Mouse (Mus musculus) lung, postnatal 0 days (tissue): Measurements from ENCODE around the gene Lbr. TPM values are rescaled to one million over a fixed set of nuclear protein-coding genes. Genes with fewer than 3 reads are reported as not detected.

Experiments
- ATAC-seq: fragments of 200-750 bp; cut with Nextera tagmentation; 2 replicates; pipeline ENCODE4 v1.8.0; 2017; ENCODE audit warnings: moderate library complexity
- DNase-seq: peaks from one replicate; pipeline ENCODE4 v3.0.0-alpha.2; 2016; ENCODE audit warnings: low spot score
- H3K27ac ChIP-seq: fragments of 300-500 bp; sonication (generic); 2 replicates; pipeline ENCODE4 v1.5.1; 2014; ENCODE audit warnings: antibody characterized with exemption, mild to moderate bottlenecking, low read length, mixed read lengths
- H3K27me3 ChIP-seq: fragments of 300-500 bp; sonication (generic); replicated peaks from 2 replicates; pipeline ENCODE4 v1.6.1; 2014; ENCODE audit warnings: low read length, mixed read lengths; ENCODE audit not compliant: insufficient read depth
- H3K36me3 ChIP-seq: fragments of 300-500 bp; sonication (generic); 2 replicates; pipeline ENCODE4 v1.6.1; 2014; ENCODE audit warnings: low read length, mixed read lengths; ENCODE audit not compliant: insufficient read depth
- H3K4me1 ChIP-seq: fragments of 300-500 bp; sonication (generic); 2 replicates; pipeline ENCODE4 v1.6.1; 2014; ENCODE audit warnings: antibody characterized with exemption, low read depth, low read length, mixed read lengths; ENCODE audit not compliant: insufficient read depth
- H3K4me2 ChIP-seq: fragments of 300-500 bp; sonication (generic); replicated peaks from 2 replicates; pipeline ENCODE4 v1.6.1; 2014; ENCODE audit warnings: low read depth, mild to moderate bottlenecking, low read length, moderate library complexity, mixed read lengths
- H3K4me3 ChIP-seq: fragments of 300-500 bp; sonication (generic); 2 replicates; pipeline ENCODE4 v1.5.1; 2014; ENCODE audit warnings: low read depth, low read length
- H3K9ac ChIP-seq: fragments of 300-500 bp; sonication (generic); replicated peaks from 2 replicates; pipeline ENCODE4 v1.6.1; 2014; ENCODE audit warnings: low read depth, mild to moderate bottlenecking
- H3K9me3 ChIP-seq: fragments of 300-500 bp; sonication (generic); 2 replicates; pipeline ENCODE4 v1.6.1; 2016; ENCODE audit warnings: low read length, mixed read lengths
- CTCF ChIP-seq: IDR thresholded peaks from 2 replicates; pipeline ENCODE4 v1.5.1; 2016; ENCODE audit warnings: antibody characterized with exemption, mild to moderate bottlenecking
- EP300 ChIP-seq: IDR thresholded peaks from 2 replicates; pipeline ENCODE4 v1.6.1; 2016; ENCODE audit warnings: antibody characterized with exemption, mild to moderate bottlenecking, control low read depth
- WGBS: fragments of 180-500 bp; shearing (Covaris S2); extraction: QIAGEN DNeasy Blood & Tissue Kit; methylation state at CpG from one replicate; pipeline ENCODE4 v1.1.7; 2014; 5-methylcytosine and 5-hydroxymethylcytosine counted together
- polyA plus RNA-seq: library from polyadenylated mRNA; unstranded; fragments of >200 nt; fragmentation: Nextera tagmentation; extraction: Ambion mirVana; gene quantifications from 2 replicates; pipeline ENCODE4 v1.2.1, GENCODE M21; 2015

The Lbr gene
- polyA plus RNA-seq, 1 experiment from 2014 or later = 51.7 TPM

DNA sequence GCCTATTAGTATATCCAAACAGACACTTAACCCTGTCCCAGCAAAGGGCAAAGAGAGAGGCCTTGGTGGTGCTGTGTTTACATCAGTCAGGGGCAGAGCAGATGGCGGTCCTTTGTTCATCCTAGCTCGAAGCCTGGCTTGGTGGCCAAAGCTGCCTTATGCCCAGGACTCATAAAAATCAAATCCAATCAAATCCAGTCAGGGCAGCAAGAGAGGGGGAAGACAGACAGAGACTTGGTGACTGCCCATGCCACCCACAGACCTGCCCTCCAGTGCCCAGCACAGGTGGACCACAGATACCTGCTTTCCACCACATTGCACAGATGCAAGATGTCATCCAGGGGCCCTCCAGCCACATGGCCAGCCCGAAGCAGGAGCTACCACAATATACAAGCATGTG lies 33.8 kb upstream of the Lbr start:
- Histone ChIP-seq H3K27ac (no peak overlapping the region), H3K9me3 (no peaks in the 10 kb centered on the region), H3K4me1 (no peaks in the 10 kb centered on the region), H3K4me2 (no peak overlapping the region), H3K4me3 (no peak overlapping the region), H3K9ac (no peak overlapping the region), H3K27me3 (no peaks in the 10 kb centered on the region), H3K36me3 (no peaks in the 10 kb centered on the region)
- no peak for TF ChIP-seq CTCF
- no peak for TF ChIP-seq EP300
- no peak for ATAC-seq
- no peak for DNase-seq
- 62% methylated on average over 3 of the region's 3 CpGs for WGBS

DNA sequence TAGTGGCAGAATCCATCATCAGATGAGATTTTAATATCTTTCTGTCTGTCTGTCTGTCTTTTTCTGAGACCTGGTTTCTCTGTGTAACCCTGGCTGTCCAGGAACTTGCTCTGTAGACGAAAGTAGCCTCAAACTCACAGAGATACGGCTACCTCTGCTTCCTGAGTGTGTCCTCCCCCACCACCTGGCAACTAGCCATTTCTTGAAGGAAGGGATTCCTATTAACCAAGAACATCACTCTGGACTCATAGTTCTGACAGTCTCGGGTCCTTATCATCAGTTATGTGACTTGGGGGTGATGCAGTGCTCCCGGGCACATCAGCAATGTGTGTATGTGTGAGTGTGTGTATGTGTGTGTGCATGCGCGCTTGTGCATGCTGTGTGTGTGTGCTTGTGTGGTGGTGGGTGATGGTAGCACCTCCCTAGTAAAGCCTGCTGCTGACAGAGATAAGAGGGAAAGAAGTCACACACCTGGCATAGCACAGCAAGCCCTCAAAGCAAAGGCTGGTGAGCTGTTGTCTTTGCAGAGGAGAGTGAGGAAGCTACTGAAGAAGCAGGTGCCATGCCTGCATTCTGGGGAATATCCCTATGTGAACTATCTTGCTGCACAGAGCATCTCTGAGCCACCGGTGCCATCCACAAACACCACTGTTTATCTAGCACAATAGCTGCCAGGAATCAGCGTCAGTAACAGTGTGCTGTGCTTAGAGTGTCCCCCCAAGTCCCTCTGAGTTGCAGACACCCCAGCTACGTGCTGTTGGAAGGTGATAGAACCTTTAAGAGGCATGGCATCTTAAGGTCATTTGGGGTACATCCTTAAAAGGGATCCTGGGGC lies 30.5 kb upstream of the Lbr start:
- Histone ChIP-seq H3K27ac (no peak overlapping the region), H3K9ac (no peak overlapping the region), H3K4me2 (no peak overlapping the region), H3K27me3 (no peaks in the 10 kb centered on the region), H3K4me3 (no peak overlapping the region), H3K9me3 (no peaks in the 10 kb centered on the region), H3K36me3 (no peaks in the 10 kb centered on the region), H3K4me1 (no peaks in the 10 kb centered on the region)
- ATAC-seq = no peak
- WGBS = 55% methylated on average over 9 of the region's 9 CpGs
- no peak for DNase-seq
- no peak for TF ChIP-seq CTCF
- no peak for TF ChIP-seq EP300

DNA sequence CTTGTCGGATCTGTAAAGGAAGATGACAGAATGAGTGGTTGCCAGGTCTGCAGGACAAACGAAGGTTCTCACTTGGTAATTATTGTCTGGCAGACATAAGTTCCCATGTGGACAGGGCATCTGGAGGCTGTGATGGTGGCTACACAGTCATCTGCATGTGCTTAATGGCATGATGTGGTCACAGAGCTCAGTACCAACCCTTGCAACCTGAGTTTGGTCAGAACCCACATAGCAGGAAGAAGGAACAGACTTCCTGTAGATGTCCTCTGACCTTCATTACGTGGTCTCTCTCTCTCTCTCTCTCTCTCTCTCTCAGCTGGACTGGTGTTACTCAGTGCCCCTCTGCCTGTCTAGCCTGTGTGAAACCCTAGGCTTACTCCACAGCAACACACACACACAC lies 29.8 kb upstream of the Lbr start:
- Histone ChIP-seq H3K4me2 (no peak overlapping the region), H3K4me1 (no peaks in the 10 kb centered on the region), H3K9ac (no peak overlapping the region), H3K27me3 (no peaks in the 10 kb centered on the region), H3K9me3 (no peaks in the 10 kb centered on the region), H3K4me3 (no peak overlapping the region), H3K36me3 (no peaks in the 10 kb centered on the region), H3K27ac (no peak overlapping the region)
- DNase-seq = no peak
- no peak for TF ChIP-seq CTCF
- TF ChIP-seq EP300 = no peak
- 60% methylated on average over 3 of the region's 3 CpGs for WGBS
- ATAC-seq = no peak

DNA sequence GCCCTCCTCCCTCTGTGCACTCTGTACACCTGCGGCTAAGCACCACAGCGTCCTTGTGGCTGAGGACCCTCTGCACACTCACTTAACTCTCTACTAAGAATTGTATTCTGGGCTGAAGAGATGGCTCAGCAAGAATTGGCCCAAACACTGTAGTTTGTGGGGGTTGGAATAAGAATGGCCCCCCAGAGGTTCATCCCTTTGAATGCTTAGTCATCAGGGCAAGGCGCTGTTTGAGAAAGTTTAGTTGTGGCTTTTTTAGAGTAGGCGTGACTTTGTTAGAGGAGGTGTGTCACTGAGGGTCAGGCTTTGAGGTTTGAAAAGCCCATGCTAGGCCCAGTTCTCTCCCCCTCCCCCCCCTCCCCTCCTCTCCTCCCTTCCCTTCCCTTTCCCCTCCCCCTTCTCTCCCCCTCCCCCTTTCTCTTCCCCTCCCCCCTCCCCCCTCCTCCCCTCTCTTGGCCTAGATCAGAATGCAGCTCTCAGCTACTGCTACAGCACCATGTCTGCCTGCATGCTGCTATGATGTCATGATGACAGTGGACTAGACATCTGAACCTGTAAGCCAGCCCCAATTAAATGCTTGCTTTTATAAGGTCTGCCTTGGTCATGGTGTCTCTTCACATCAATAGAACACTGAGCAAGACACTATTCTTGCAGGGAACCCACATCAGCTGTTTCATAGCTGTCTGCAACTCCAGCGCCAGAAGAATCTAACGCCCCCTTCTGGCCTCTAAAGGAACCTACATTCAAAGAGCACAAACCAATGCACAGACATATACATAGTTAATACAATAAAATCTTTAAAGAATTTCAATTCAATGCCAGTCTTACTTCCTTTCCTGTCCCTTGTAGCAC lies 23.8 kb upstream of the Lbr start:
- TF ChIP-seq EP300 = no peak
- 0 out of 2 replicates have a peak, but pooled peaks have one; percentile 5 for TF ChIP-seq CTCF
- Histone ChIP-seq H3K4me1 (no peaks in the 10 kb centered on the region), H3K36me3 (no peaks in the 10 kb centered on the region), H3K27ac (no peak overlapping the region), H3K4me3 (no peak overlapping the region), H3K27me3 (no peaks in the 10 kb centered on the region), H3K4me2 (no peak overlapping the region), H3K9me3 (no peaks in the 10 kb centered on the region), H3K9ac (no peak overlapping the region)
- WGBS = 62% methylated on average over 6 of the region's 6 CpGs
- DNase-seq (no peak), ATAC-seq (peak; percentile 28; the same call in 1 of the 2 replicates)

DNA sequence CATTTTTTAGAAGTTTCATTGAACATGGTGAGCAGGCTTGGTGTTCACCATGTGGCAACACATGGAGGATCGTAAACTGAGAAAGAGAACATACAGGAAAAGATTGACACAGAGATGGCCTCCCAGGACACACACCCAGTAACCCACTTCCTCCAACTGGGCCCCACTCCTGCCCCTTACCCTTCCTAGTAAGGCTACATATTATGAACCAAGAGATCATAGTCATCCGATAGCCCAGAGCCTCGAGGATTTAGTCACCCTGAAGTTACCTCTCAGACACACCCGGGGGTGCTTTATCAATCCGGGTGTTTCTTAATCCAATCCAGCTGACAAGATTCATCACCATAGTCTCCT lies 23.0 kb upstream of the Lbr start:
- Histone ChIP-seq H3K4me2 (no peak overlapping the region), H3K27me3 (no peaks in the 10 kb centered on the region), H3K9me3 (no peaks in the 10 kb centered on the region), H3K4me3 (no peak overlapping the region), H3K27ac (no peak overlapping the region), H3K36me3 (no peaks in the 10 kb centered on the region), H3K4me1 (no peaks in the 10 kb centered on the region), H3K9ac (no peak overlapping the region)
- 70% methylated on average over 5 of the region's 5 CpGs for WGBS
- no peak for DNase-seq
- 0 out of 2 replicates have a peak, but pooled peaks have one; percentile 15 for ATAC-seq
- no peak for TF ChIP-seq EP300
- TF ChIP-seq CTCF = no peak

DNA sequence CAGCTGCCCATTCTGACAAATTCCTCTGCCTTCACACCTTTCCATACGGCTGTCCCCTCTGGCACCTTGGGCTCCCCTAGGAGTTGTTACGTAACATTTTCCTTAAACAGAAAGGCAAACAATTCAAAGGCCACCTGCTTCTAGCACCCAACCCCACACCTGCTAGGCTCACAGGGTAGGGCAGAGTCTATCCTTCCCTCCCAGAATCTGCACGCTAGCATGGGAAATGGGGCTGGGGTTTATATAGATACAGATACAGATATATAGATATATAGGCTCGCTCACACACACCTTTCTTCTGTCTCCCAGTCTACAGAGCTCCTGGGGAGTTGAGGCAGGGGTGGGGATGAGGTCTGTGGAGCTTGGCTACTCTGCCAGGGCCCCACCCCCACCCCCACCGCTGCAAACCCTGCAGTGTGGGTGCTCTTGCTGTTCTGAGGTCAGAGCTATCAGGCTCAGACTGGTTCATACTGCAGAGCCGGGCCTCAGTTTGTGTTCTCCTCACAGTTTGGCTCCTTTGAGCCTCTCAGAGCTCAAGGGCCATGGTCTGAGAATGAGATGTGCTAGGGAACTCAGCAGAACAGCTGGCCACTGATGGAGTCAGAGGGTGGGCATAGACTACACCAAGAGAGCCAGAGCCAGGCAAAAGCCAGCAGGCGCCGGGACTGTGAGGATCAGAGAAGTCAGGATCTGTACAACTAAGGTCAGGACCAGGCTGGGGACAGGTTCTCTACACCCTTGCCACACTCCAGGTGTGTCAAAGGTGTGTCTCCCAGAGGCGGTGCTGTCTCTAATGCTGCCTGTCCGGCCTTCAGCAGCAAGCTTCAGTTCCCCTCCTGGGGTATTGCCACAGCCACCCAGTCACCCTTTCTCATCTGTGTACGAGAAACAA lies 22.4 kb upstream of the Lbr start:
- Histone ChIP-seq H3K36me3 (no peaks in the 10 kb centered on the region), H3K4me1 (no peaks in the 10 kb centered on the region), H3K4me3 (no peak overlapping the region), H3K4me2 (no peak overlapping the region), H3K27ac (peak overlapping the region; percentile 26; the same call in 1 of the 2 replicates), H3K27me3 (no peaks in the 10 kb centered on the region), H3K9ac (no peak overlapping the region), H3K9me3 (no peaks in the 10 kb centered on the region)
- WGBS = 54% methylated on average over 11 of the region's 11 CpGs
- TF ChIP-seq CTCF (no peak), EP300 (no peak)
- peak; percentile 13 for ATAC-seq
- peak; percentile 53 for DNase-seq
